26 mouse cellular contexts compared by ENCODE assay signal in genomic region chr1:170531286-170531685, GRCm38 (mm10). TPM values are rescaled to one million over a fixed set of nuclear protein-coding genes. Genes with fewer than 3 reads are reported as not detected.
"Had no signal": no experiment of that assay in that cellular context is flagged by ENCODE, and none has a peak within 500 bp of the region (broad histone marks: within the 10 kb centered on the region; RNA-seq: fewer than 3 reads in every experiment).

No protein-coding gene starts in this region.

- H3K9me3 ChIP-seq: heart, embryonic 10.5 days; heart, embryonic 12.5 days; hindbrain, embryonic 10.5 days; hindbrain, embryonic 13.5 days; hindbrain, embryonic 15.5 days; intestine, embryonic 15.5 days; limb, embryonic 10.5 days; limb, embryonic 12.5 days; liver, embryonic 13.5 days; liver, embryonic 15.5 days had no signal

- H3K27ac ChIP-seq: gastrocnemius, adult 2 months; heart, embryonic 10.5 days; hindbrain, embryonic 10.5 days; hindbrain, embryonic 13.5 days; hindbrain, embryonic 15.5 days; intestine, embryonic 15.5 days; layer of hippocampus, adult 2 months; left cerebral cortex, adult 2 months; limb, embryonic 10.5 days; limb, embryonic 12.5 days; liver, embryonic 13.5 days; liver, embryonic 15.5 days had no signal

- H3K4me1 ChIP-seq: hindbrain, embryonic 10.5 days; hindbrain, embryonic 15.5 days; intestine, embryonic 15.5 days had no signal

- DNase-seq: gastrocnemius, adult 2 months; gastrocnemius, postnatal 10 days; gastrocnemius, postnatal 25 days; heart, adult 18-20 months; heart, postnatal 10 days; heart, postnatal 4 days; kidney, adult 18-20 months; kidney, adult 8-10 months; kidney, postnatal 10 days; kidney, postnatal 4 days; liver; liver, embryonic 13.5 days had no signal

- H3K4me3 ChIP-seq: gastrocnemius, adult 2 months; heart, embryonic 10.5 days; heart, embryonic 12.5 days; hindbrain, embryonic 10.5 days; hindbrain, embryonic 13.5 days; hindbrain, embryonic 15.5 days; intestine, embryonic 15.5 days; layer of hippocampus, adult 2 months; left cerebral cortex, adult 2 months; limb, embryonic 10.5 days; limb, embryonic 12.5 days; liver, embryonic 13.5 days; liver, embryonic 15.5 days had no signal

- H3K27me3 ChIP-seq: heart, embryonic 12.5 days; hindbrain, embryonic 13.5 days; hindbrain, embryonic 15.5 days; intestine, embryonic 15.5 days; limb, embryonic 12.5 days; liver, embryonic 13.5 days; liver, embryonic 15.5 days had no signal

- H3K36me3 ChIP-seq: heart, embryonic 10.5 days; heart, embryonic 12.5 days; hindbrain, embryonic 10.5 days; hindbrain, embryonic 13.5 days; hindbrain, embryonic 15.5 days; intestine, embryonic 15.5 days; limb, embryonic 10.5 days; limb, embryonic 12.5 days; liver, embryonic 13.5 days; liver, embryonic 15.5 days had no signal

- H3K9ac ChIP-seq: heart, embryonic 12.5 days; hindbrain, embryonic 13.5 days; hindbrain, embryonic 15.5 days; intestine, embryonic 15.5 days; limb, embryonic 12.5 days; liver, embryonic 13.5 days; liver, embryonic 15.5 days had no signal

- ATAC-seq: inflammation-experienced regulatory T-cells, adult 6 months; intestine, embryonic 15.5 days; intestine, postnatal 0 days had no signal

- H3K4me2 ChIP-seq: heart, embryonic 12.5 days; hindbrain, embryonic 13.5 days; hindbrain, embryonic 15.5 days; intestine, embryonic 15.5 days; limb, embryonic 12.5 days; liver, embryonic 11.5 days; liver, embryonic 13.5 days; liver, embryonic 15.5 days had no signal

RNA-seq across cellular contexts. Expression of gene Nos1ap, which starts 58.4 kb away (rescaled TPM):
- polyA plus RNA-seq: inflammation-experienced regulatory T-cells, adult 6 months had no signal
